Mouse (Mus musculus) liver, postnatal 0 days (tissue): ENCODE data around the gene Syncrip. TPM values are rescaled to one million over a fixed set of nuclear protein-coding genes. Genes with fewer than 3 reads are reported as not detected.

Experiments
- ATAC-seq: fragments of 200-750 bp; cut with Nextera tagmentation; 2 replicates; pipeline ENCODE4 v1.8.0; 2017; ENCODE audit warnings: mild to moderate bottlenecking, moderate library complexity
- DNase-seq: peaks from one replicate; pipeline ENCODE4 v3.0.0-alpha.2; 2016
- H3K27ac ChIP-seq: fragments of 300-500 bp; sonication (generic); 2 replicates; pipeline ENCODE4 v1.5.1; 2014; ENCODE audit warnings: antibody characterized with exemption, moderate library complexity, mild to moderate bottlenecking, low read depth
- H3K27me3 ChIP-seq: fragments of 300-500 bp; sonication (generic); 2 replicates; pipeline ENCODE4 v1.6.1; 2014; ENCODE audit warnings: low read length, control low read depth, mixed read lengths; ENCODE audit not compliant: insufficient read depth
- H3K36me3 ChIP-seq: fragments of 300-500 bp; sonication (generic); replicated peaks from 2 replicates; pipeline ENCODE4 v1.6.1; 2014; ENCODE audit warnings: mild to moderate bottlenecking, control low read depth, low read length, moderate library complexity, mixed read lengths; ENCODE audit not compliant: insufficient read depth
- H3K4me1 ChIP-seq: fragments of 300-500 bp; sonication (generic); 2 replicates; pipeline ENCODE4 v1.6.1; 2014; ENCODE audit warnings: antibody characterized with exemption, mild to moderate bottlenecking, control low read depth; ENCODE audit not compliant: insufficient read depth
- H3K4me2 ChIP-seq: fragments of 300-500 bp; sonication (generic); 2 replicates; pipeline ENCODE4 v1.6.1; 2014; ENCODE audit warnings: low read depth, mild to moderate bottlenecking, low read length, moderate library complexity, mixed read lengths
- H3K4me3 ChIP-seq: fragments of 300-500 bp; sonication (generic); 2 replicates; pipeline ENCODE4 v1.5.1; 2014; ENCODE audit warnings: low read depth, low read length
- H3K9ac ChIP-seq: fragments of 300-500 bp; sonication (generic); replicated peaks from 2 replicates; pipeline ENCODE4 v1.6.1; 2014; ENCODE audit warnings: mild to moderate bottlenecking, moderate library complexity
- H3K9me3 ChIP-seq: fragments of 300-500 bp; sonication (generic); 2 replicates; pipeline ENCODE4 v1.6.1; 2016; ENCODE audit warnings: mild to moderate bottlenecking, control low read depth, low read length, mixed read lengths
- CTCF ChIP-seq: sonication (generic); IDR thresholded peaks from 2 replicates; pipeline ENCODE4 v1.5.1; 2016; ENCODE audit warnings: antibody characterized with exemption, low read depth
- EP300 ChIP-seq: IDR thresholded peaks from 2 replicates; pipeline ENCODE4 v1.6.1; 2016; ENCODE audit warnings: antibody characterized with exemption, low read depth, mild to moderate bottlenecking
- WGBS: fragments of 180-500 bp; shearing (Covaris S2); extraction: QIAGEN DNeasy Blood & Tissue Kit; methylation state at CpG from one replicate; pipeline ENCODE4 v1.1.7; 2014; ENCODE audit not compliant: insufficient replicate concordance; 5-methylcytosine and 5-hydroxymethylcytosine counted together
- polyA plus RNA-seq: library from polyadenylated mRNA; unstranded; fragments of >200 nt; fragmentation: Nextera tagmentation; extraction: Ambion mirVana; gene quantifications from 2 replicates; pipeline ENCODE4 v1.2.1, GENCODE M21; 2015

Syncrip gene
- polyA plus RNA-seq, 1 experiment from 2014 or later: 27.3 TPM

- ATAC-seq (no peak), DNase-seq (no peak)
- WGBS: 48% methylated on average over 1 of the region's 1 CpGs
- TF ChIP-seq CTCF: no peak
- no peak for TF ChIP-seq EP300
- no peaks in the 10 kb centered on the region for H3K27me3 ChIP-seq
- no peak overlapping the region for H3K27ac ChIP-seq
- H3K4me2 ChIP-seq: no peak overlapping the region
- H3K9me3 ChIP-seq: no peaks in the 10 kb centered on the region
- no peak overlapping the region for H3K4me3 ChIP-seq
- H3K4me1 ChIP-seq: no peaks in the 10 kb centered on the region
- no peak overlapping the region for H3K9ac ChIP-seq
- H3K36me3 ChIP-seq: no peaks in the 10 kb centered on the region
Measured at GRCm38 (mm10) chr9:88492522-88492921, 10.1 kb upstream of the Syncrip start.

GRCm38 (mm10) chr9:88484531-88484930, 2.2 kb upstream of the Syncrip start:
- Histone ChIP-seq H3K9me3 (no peaks in the 10 kb centered on the region), H3K36me3 (no peaks in the 10 kb centered on the region), H3K27me3 (no peaks in the 10 kb centered on the region), H3K4me2 (no peak overlapping the region), H3K4me3 (no peak overlapping the region), H3K27ac (no peak overlapping the region), H3K9ac (no peak overlapping the region), H3K4me1 (peaks cover 9% of the 10 kb centered on the region; the same call in 1 of the 2 replicates)
- DNase-seq (no peak), ATAC-seq (no peak)
- WGBS: 37% methylated on average over 6 of the region's 6 CpGs
- no peak for TF ChIP-seq CTCF
- TF ChIP-seq EP300: no peak

GRCm38 (mm10) chr9:88482829-88483396, 539 bp upstream of the Syncrip start:
- Histone ChIP-seq H3K4me2 (peak overlapping the region; percentile 97), H3K27ac (peak overlapping the region; percentile 98), H3K27me3 (no peaks in the 10 kb centered on the region), H3K9me3 (no peaks in the 10 kb centered on the region), H3K4me3 (peak overlapping the region; percentile 100), H3K9ac (peak overlapping the region; percentile 97), H3K36me3 (no peaks in the 10 kb centered on the region), H3K4me1 (peaks cover 9% of the 10 kb centered on the region; the same call in 1 of the 2 replicates)
- ATAC-seq (peak; percentile 64), DNase-seq (no peak)
- TF ChIP-seq CTCF (no peak), EP300 (no peak)
- WGBS: 1% methylated on average over 39 of the region's 52 CpGs

- DNase-seq (peak; percentile 69), ATAC-seq (peak; percentile 8)
- under 1% methylated on average over 17 of the region's 43 CpGs for WGBS
- peaks cover 9% of the 10 kb centered on the region; the same call in 1 of the 2 replicates for H3K4me1 ChIP-seq
- H3K27ac ChIP-seq: peak overlapping the region; percentile 98
- peak overlapping the region; percentile 97 for H3K4me2 ChIP-seq
- no peak for TF ChIP-seq EP300
- no peak for TF ChIP-seq CTCF
- peaks cover 5% of the 10 kb centered on the region for H3K36me3 ChIP-seq
- no peaks in the 10 kb centered on the region for H3K27me3 ChIP-seq
- no peaks in the 10 kb centered on the region for H3K9me3 ChIP-seq
- H3K9ac ChIP-seq: peak overlapping the region; percentile 97
- H3K4me3 ChIP-seq: peak overlapping the region; percentile 100
Measured at GRCm38 (mm10) chr9:88481791-88482160, 598 bp downstream of the Syncrip start.

GRCm38 (mm10) chr9:88481061-88481790, 1.1 kb downstream of the Syncrip start:
- Histone ChIP-seq H3K4me1 (peaks cover 9% of the 10 kb centered on the region; the same call in 1 of the 2 replicates), H3K27ac (peak overlapping the region; percentile 98), H3K9me3 (no peaks in the 10 kb centered on the region), H3K4me3 (peak overlapping the region; percentile 100), H3K36me3 (peaks cover 8% of the 10 kb centered on the region), H3K27me3 (no peaks in the 10 kb centered on the region), H3K4me2 (peak overlapping the region; percentile 97), H3K9ac (peak overlapping the region; percentile 97)
- DNase-seq (no peak), ATAC-seq (peak; percentile 26)
- TF ChIP-seq CTCF: no peak
- TF ChIP-seq EP300: no peak
- WGBS: 1% methylated on average over 56 of the region's 78 CpGs

- no peak for ATAC-seq
- Histone ChIP-seq H3K36me3 (peaks cover 16% of the 10 kb centered on the region), H3K27ac (no peak overlapping the region; the same call in 1 of the 2 replicates), H3K27me3 (no peaks in the 10 kb centered on the region), H3K4me3 (peak overlapping the region; percentile 100), H3K9ac (peak overlapping the region; percentile 97), H3K9me3 (no peaks in the 10 kb centered on the region), H3K4me1 (peaks cover 9% of the 10 kb centered on the region; the same call in 1 of the 2 replicates), H3K4me2 (peak overlapping the region; percentile 97)
- no peak for TF ChIP-seq EP300
- no peak for TF ChIP-seq CTCF
- no peak for DNase-seq
- WGBS: 0% methylated on average over 1 of the region's 1 CpGs
Measured at GRCm38 (mm10) chr9:88480120-88480519, 2.3 kb downstream of the Syncrip start.
